Mouse (Mus musculus) macrophage (primary cell): ENCODE measurements at regions not wholly inside any gene's neighbourhood (a gene's known extent, or its start where the extent isn't known, plus 50 kb on each side); places are given as distances from the start of the nearest gene placed in this dataset.

Experiments used
- H3K27ac ChIP-seq: fragments of 350-480 bp; formaldehyde crosslinking; 2 replicates; pipeline ENCODE4 v1.9.0; 2021
- H3K36me3 ChIP-seq: fragments of 350-480 bp; formaldehyde crosslinking; 2 replicates; pipeline ENCODE4 v1.9.0; 2021; ENCODE audit errors: inconsistent target
- H3K4me3 ChIP-seq: fragments of 350-480 bp; formaldehyde crosslinking; 2 replicates; pipeline ENCODE4 v1.9.0; 2021; ENCODE audit errors: inconsistent target
- H3K79me2 ChIP-seq: fragments of 350-480 bp; formaldehyde crosslinking; 2 replicates; pipeline ENCODE4 v1.9.0; 2021; ENCODE audit errors: inconsistent target
- WGBS: methylation state at CpG from one replicate; pipeline ENCODE4 v1.1.7; 2026; ENCODE audit warnings: inconsistent platforms; ENCODE audit not compliant: missing documents; 5-methylcytosine and 5-hydroxymethylcytosine counted together

- Histone ChIP-seq H3K36me3 (no peaks in the 10 kb centered on the region), H3K79me2 (no peaks in the 10 kb centered on the region), H3K27ac (no peak overlapping the region), H3K4me3 (no peak overlapping the region)
- 69% methylated on average over 6 of the region's 6 CpGs for whole genome bisulfite sequencing
These were observed 610.8 kb downstream of the Zfp706 start for GRCm38 (mm10) chr15:36396791-36397190.

GRCm38 (mm10) chr15:36396245-36396644 is 611.3 kb downstream of the Zfp706 start:
- Histone ChIP-seq H3K79me2 (no peaks in the 10 kb centered on the region), H3K27ac (no peak overlapping the region), H3K36me3 (no peaks in the 10 kb centered on the region), H3K4me3 (no peak overlapping the region)
- 13% methylated on average over 2 of the region's 2 CpGs for WGBS

- Histone ChIP-seq H3K27ac (no peak overlapping the region), H3K4me3 (no peak overlapping the region), H3K79me2 (no peaks in the 10 kb centered on the region), H3K36me3 (no peaks in the 10 kb centered on the region)
- 77% methylated on average over 4 of the region's 4 CpGs for WGBS
These were observed 611.9 kb downstream of the Zfp706 start for GRCm38 (mm10) chr15:36395672-36396050.

- H3K27ac ChIP-seq, result no peak overlapping the region
- H3K36me3 ChIP-seq, result no peaks in the 10 kb centered on the region
- H3K79me2 ChIP-seq, result no peaks in the 10 kb centered on the region
- WGBS, result 75% methylated on average over 8 of the region's 8 CpGs
- H3K4me3 ChIP-seq, result no peak overlapping the region
These were observed 612.5 kb downstream of the Zfp706 start for GRCm38 (mm10) chr15:36394914-36395671.

- Histone ChIP-seq H3K36me3 (no peaks in the 10 kb centered on the region), H3K27ac (no peak overlapping the region), H3K79me2 (no peaks in the 10 kb centered on the region), H3K4me3 (no peak overlapping the region)
- 84% methylated on average over 4 of the region's 4 CpGs for WGBS
These were observed 617.8 kb downstream of the Zfp706 start for GRCm38 (mm10) chr15:36389775-36390174.

GRCm38 (mm10) chr15:36381228-36381671 is 626.3 kb downstream of the Zfp706 start:
- H3K27ac ChIP-seq, result no peak overlapping the region
- H3K4me3 ChIP-seq, result no peak overlapping the region
- no peaks in the 10 kb centered on the region for H3K79me2 ChIP-seq
- WGBS, result 54% methylated on average over 8 of the region's 8 CpGs
- H3K36me3 ChIP-seq, result no peaks in the 10 kb centered on the region

GRCm38 (mm10) chr15:36380461-36381227 is 626.9 kb downstream of the Zfp706 start:
- Histone ChIP-seq H3K36me3 (no peaks in the 10 kb centered on the region), H3K79me2 (no peaks in the 10 kb centered on the region), H3K27ac (no peak overlapping the region), H3K4me3 (no peak overlapping the region)
- WGBS, result 23% methylated on average over 17 of the region's 17 CpGs

- no peak overlapping the region for H3K27ac ChIP-seq
- no peaks in the 10 kb centered on the region for H3K36me3 ChIP-seq
- no peaks in the 10 kb centered on the region for H3K79me2 ChIP-seq
- H3K4me3 ChIP-seq, result no peak overlapping the region
- WGBS, result 80% methylated on average over 4 of the region's 4 CpGs
These were observed 628.9 kb downstream of the Zfp706 start for GRCm38 (mm10) chr15:36378640-36379039.

- H3K27ac ChIP-seq, result no peak overlapping the region
- 61% methylated on average over 6 of the region's 6 CpGs for WGBS
These were observed 631.0 kb downstream of the Zfp706 start for GRCm38 (mm10) chr15:36376551-36376950.

GRCm38 (mm10) chr15:36375549-36375885 is 632.1 kb downstream of the Zfp706 start:
- no peak overlapping the region for H3K27ac ChIP-seq
- no peak overlapping the region for H3K4me3 ChIP-seq
- no peaks in the 10 kb centered on the region for H3K36me3 ChIP-seq
- WGBS, result 63% methylated on average over 1 of the region's 1 CpGs
- H3K79me2 ChIP-seq, result no peaks in the 10 kb centered on the region

More at GRCm38 (mm10) chr15:36376551-36376950, 631.0 kb downstream of the Zfp706 start:
- Histone ChIP-seq H3K4me3 (no peak overlapping the region), H3K36me3 (no peaks in the 10 kb centered on the region), H3K79me2 (no peaks in the 10 kb centered on the region)

GRCm38 (mm10) chr15:36374732-36375548 is 632.6 kb downstream of the Zfp706 start:
- no peaks in the 10 kb centered on the region for H3K36me3 ChIP-seq
- no peaks in the 10 kb centered on the region for H3K79me2 ChIP-seq
- peak overlapping the region; percentile 9; the same call in 1 of the 2 replicates for H3K4me3 ChIP-seq
- WGBS, result 8% methylated on average over 20 of the region's 20 CpGs
- H3K27ac ChIP-seq, result no peak overlapping the region

- Histone ChIP-seq H3K79me2 (no peaks in the 10 kb centered on the region), H3K36me3 (no peaks in the 10 kb centered on the region), H3K27ac (no peak overlapping the region), H3K4me3 (no peak overlapping the region)
- 62% methylated on average over 11 of the region's 11 CpGs for WGBS
These were observed 633.5 kb downstream of the Zfp706 start for GRCm38 (mm10) chr15:36373900-36374611.

GRCm38 (mm10) chr15:36373481-36373880 is 634.1 kb downstream of the Zfp706 start:
- no peaks in the 10 kb centered on the region for H3K79me2 ChIP-seq
- no peak overlapping the region for H3K4me3 ChIP-seq
- WGBS, result 51% methylated on average over 3 of the region's 3 CpGs
- no peaks in the 10 kb centered on the region for H3K36me3 ChIP-seq
- H3K27ac ChIP-seq, result no peak overlapping the region

- Histone ChIP-seq H3K27ac (no peak overlapping the region), H3K79me2 (no peaks in the 10 kb centered on the region)
These were observed 636.2 kb downstream of the Zfp706 start for GRCm38 (mm10) chr15:36371382-36371781.

More at GRCm38 (mm10) chr15:36371382-36371781, 636.2 kb downstream of the Zfp706 start:
- no peak overlapping the region for H3K4me3 ChIP-seq
- no peaks in the 10 kb centered on the region for H3K36me3 ChIP-seq
